Mouse (Mus musculus) kidney, adult 2 months (tissue): ENCODE measurements around the gene Foxj2. TPM values are rescaled to one million over a fixed set of nuclear protein-coding genes. Genes with fewer than 3 reads are reported as not detected.

ENCODE experiments used
- DNase-seq: peaks from one replicate; pipeline ENCODE4 v3.0.0; 2021
- H3K27ac ChIP-seq: fragments of 200-500 bp; 2 replicates; pipeline ENCODE4 v1.5.1; 2012; ENCODE audit warnings: low read depth, low read length, control low read depth, inconsistent platforms; ENCODE audit not compliant: insufficient read depth
- H3K27me3 ChIP-seq: fragments of 200-500 bp; replicated peaks from 2 replicates; pipeline ENCODE4 v1.6.1; 2012; ENCODE audit warnings: mild to moderate bottlenecking, moderate library complexity, low read length, inconsistent platforms; ENCODE audit not compliant: control insufficient read depth, insufficient read depth
- H3K36me3 ChIP-seq: fragments of 200-500 bp; 2 replicates; pipeline ENCODE4 v1.6.1; 2012; ENCODE audit warnings: mild to moderate bottlenecking, moderate library complexity, low read length, inconsistent platforms; ENCODE audit not compliant: control insufficient read depth, insufficient read depth
- H3K4me1 ChIP-seq: fragments of 200-500 bp; 2 replicates; pipeline ENCODE4 v1.6.1; 2011; ENCODE audit warnings: low read length; ENCODE audit not compliant: control insufficient read depth, insufficient read depth
- H3K4me3 ChIP-seq: fragments of 200-500 bp; 2 replicates; pipeline ENCODE4 v1.5.1; 2011; ENCODE audit warnings: mild to moderate bottlenecking, low read depth, low read length, control low read depth; ENCODE audit not compliant: insufficient read depth
- CTCF ChIP-seq: fragments of 200-500 bp; conservative IDR thresholded peaks from 2 replicates; pipeline ENCODE4 v1.5.1; 2011; ENCODE audit warnings: low read depth, mild to moderate bottlenecking, control low read depth, low read length, moderate library complexity, mixed read lengths; ENCODE audit not compliant: insufficient read depth, insufficient read length
- POLR2A ChIP-seq: fragments of 200-500 bp; IDR thresholded peaks from one replicate; pipeline ENCODE4 v1.6.1; 2011; ENCODE audit warnings: low read depth, low read length, control low read depth
- WGBS: fragments of 180-500 bp; shearing (Covaris S2); methylation state at CpG from one replicate; pipeline ENCODE4 v1.1.7; 2018; 5-methylcytosine and 5-hydroxymethylcytosine counted together
- polyA plus RNA-seq: library from polyadenylated mRNA; depleted of rRNA; stranded (reverse); fragments of >200 nt; gene quantifications from 2 replicates; pipeline ENCODE4 v1.2.3, GENCODE M21; 2012

Gene Foxj2
- polyA plus RNA-seq, 1 experiment = 12.7 TPM

GRCm38 (mm10) chr6:122862434-122862833 lies 42.7 kb downstream of the Foxj2 start:
- Histone ChIP-seq H3K4me1 (no peaks in the 10 kb centered on the region), H3K27ac (no peak overlapping the region), H3K4me3 (no peak overlapping the region), H3K27me3 (no peaks in the 10 kb centered on the region), H3K36me3 (no peaks in the 10 kb centered on the region)
- no peak for DNase-seq
- 74% methylated on average over 6 of the region's 6 CpGs for WGBS
- no peak for TF ChIP-seq POLR2A
- TF ChIP-seq CTCF = no peak

- TF ChIP-seq CTCF (no peak), POLR2A (no peak)
- 79% methylated on average over 1 of the region's 1 CpGs for WGBS
These were observed 43.2 kb downstream of the Foxj2 start for GRCm38 (mm10) chr6:122862871-122863270.

GRCm38 (mm10) chr6:122867914-122868313 lies 48.2 kb downstream of the Foxj2 start:
- H3K27me3 ChIP-seq = no peaks in the 10 kb centered on the region
- WGBS = 50% methylated on average over 4 of the region's 4 CpGs
- TF ChIP-seq CTCF (peak; percentile 47), POLR2A (no peak)

More at GRCm38 (mm10) chr6:122862871-122863270, 43.2 kb downstream of the Foxj2 start:
- Histone ChIP-seq H3K27ac (no peak overlapping the region), H3K4me3 (no peak overlapping the region), H3K36me3 (no peaks in the 10 kb centered on the region), H3K4me1 (no peaks in the 10 kb centered on the region), H3K27me3 (no peaks in the 10 kb centered on the region)
- no peak for DNase-seq

GRCm38 (mm10) chr6:122869846-122870245 lies 50.1 kb downstream of the Foxj2 start:
- no peak for DNase-seq
- no peaks in the 10 kb centered on the region for H3K27me3 ChIP-seq
- H3K36me3 ChIP-seq = no peaks in the 10 kb centered on the region
- no peaks in the 10 kb centered on the region; the same call in 1 of the 2 replicates for H3K4me1 ChIP-seq
- TF ChIP-seq CTCF (no peak), POLR2A (no peak)
- WGBS = 76% methylated on average over 11 of the region's 11 CpGs
- H3K27ac ChIP-seq = no peak overlapping the region
- H3K4me3 ChIP-seq = no peak overlapping the region

More at GRCm38 (mm10) chr6:122867914-122868313, 48.2 kb downstream of the Foxj2 start:
- no peak overlapping the region for H3K4me3 ChIP-seq
- no peak overlapping the region for H3K27ac ChIP-seq
- H3K4me1 ChIP-seq = no peaks in the 10 kb centered on the region
- DNase-seq = peak; percentile 12
- H3K36me3 ChIP-seq = no peaks in the 10 kb centered on the region

GRCm38 (mm10) chr6:122872800-122873199 lies 53.1 kb downstream of the Foxj2 start:
- peak; percentile 23 for DNase-seq
- no peak for TF ChIP-seq CTCF
- no peak for TF ChIP-seq POLR2A
- 88% methylated on average over 5 of the region's 5 CpGs for WGBS

GRCm38 (mm10) chr6:122873871-122874719 lies 54.4 kb downstream of the Foxj2 start, which contains the start of gene Necap1:
Gene Necap1, plus strand, starts transcription at chr6:122874474.
- peaks cover 8% of the 10 kb centered on the region; the same call in 1 of the 2 replicates for H3K4me1 ChIP-seq
- TF ChIP-seq POLR2A (peak; percentile 26), CTCF (peak; percentile 86)
- H3K27me3 ChIP-seq = no peaks in the 10 kb centered on the region
- WGBS = 7% methylated on average over 43 of the region's 43 CpGs
- H3K27ac ChIP-seq = peak within 1 kb of the TSS; percentile 31
- DNase-seq = peak; percentile 98
- no peaks in the 10 kb centered on the region for H3K36me3 ChIP-seq
- H3K4me3 ChIP-seq = peak within 1 kb of the TSS; percentile 92

More at GRCm38 (mm10) chr6:122872800-122873199, 53.1 kb downstream of the Foxj2 start:
- no peaks in the 10 kb centered on the region for H3K27me3 ChIP-seq
- no peaks in the 10 kb centered on the region for H3K36me3 ChIP-seq
- no peak overlapping the region for H3K27ac ChIP-seq
- no peaks in the 10 kb centered on the region; the same call in 1 of the 2 replicates for H3K4me1 ChIP-seq
- H3K4me3 ChIP-seq = no peak overlapping the region

GRCm38 (mm10) chr6:122874720-122875389 lies 55.1 kb downstream of the Foxj2 start:
- no peaks in the 10 kb centered on the region for H3K27me3 ChIP-seq
- no peaks in the 10 kb centered on the region for H3K36me3 ChIP-seq
- H3K27ac ChIP-seq = peak overlapping the region; percentile 31
- under 1% methylated on average over 31 of the region's 31 CpGs for WGBS
- H3K4me3 ChIP-seq = peak overlapping the region; percentile 92
- no peak for DNase-seq
- peaks cover 8% of the 10 kb centered on the region; the same call in 1 of the 2 replicates for H3K4me1 ChIP-seq
- no peak for TF ChIP-seq POLR2A
- no peak for TF ChIP-seq CTCF
